Comparison of ENCODE assay signal across 27 mouse cellular contexts in the genomic region with DNA sequence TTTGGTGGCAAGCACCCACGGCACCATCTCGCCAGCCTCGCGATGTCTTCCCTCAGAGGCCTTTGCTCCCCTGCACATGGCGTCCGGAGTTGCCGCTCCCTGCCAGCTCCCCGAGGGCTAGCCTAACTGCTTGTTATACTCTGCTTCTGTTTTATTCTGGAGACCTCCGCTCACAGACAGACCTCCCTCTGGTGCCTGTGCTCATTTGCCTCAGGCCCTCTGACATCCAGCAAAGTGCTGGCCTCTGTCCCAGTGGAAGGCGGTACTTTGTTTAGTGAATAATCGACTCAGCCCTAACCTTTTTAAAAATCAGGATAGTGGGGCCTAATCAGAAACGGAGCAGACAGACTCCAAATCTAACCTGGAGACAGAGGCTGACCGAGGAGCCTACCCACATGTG. TPM values are rescaled to one million over a fixed set of nuclear protein-coding genes. Genes with fewer than 3 reads are reported as not detected.
DNase-seq lines count a peak whose midpoint lies in the region; ATAC-seq and TF ChIP-seq lines count a peak whose summit lies in the region.
"Had no signal": no experiment of that assay in that cellular context is flagged by ENCODE, and none has a peak within 500 bp of the region (broad histone marks: within the 10 kb centered on the region; RNA-seq: fewer than 3 reads in every experiment).

No protein-coding gene starts in this region.

- 0 out of 2 replicates have a peak overlapping the region, but pooled peaks have one; percentile 20 for H3K27ac ChIP-seq in hindbrain, postnatal 0 days
- H3K27ac ChIP-seq in hindbrain, embryonic 11.5 days (ENCODE audit: low read depth, low read length) = no peak overlapping the region
- H3K27ac ChIP-seq: forebrain, embryonic 12.5 days; hindbrain, embryonic 10.5 days; limb, embryonic 13.5 days; liver, embryonic 12.5 days; neural tube, embryonic 15.5 days had no signal

- 0 out of 2 replicates have a peak, but pooled peaks have one; percentile 30 for ATAC-seq in hindbrain, postnatal 0 days
- ATAC-seq in hindbrain, embryonic 11.5 days (ENCODE audit: low FRiP score) = no peak
- ATAC-seq: inflammation-experienced regulatory T-cells, adult 6 months; liver, embryonic 12.5 days had no signal

- intact Hi-C loops in left cerebral cortex, postnatal 4 days (cut with DNase I) = no loop called here
- intact Hi-C loops in left cerebral cortex, postnatal 25 days (cut with DNase I) = no loop called here

- H3K4me3 ChIP-seq in hindbrain, postnatal 0 days (ENCODE audit: low read length) = no peak overlapping the region
- no peak overlapping the region for H3K4me3 ChIP-seq in hindbrain, embryonic 11.5 days (ENCODE audit: low read depth, low read length)
- H3K4me3 ChIP-seq: forebrain, embryonic 12.5 days; heart, embryonic 12.5 days; hindbrain, embryonic 10.5 days; limb, embryonic 13.5 days; liver, embryonic 12.5 days; neural tube, embryonic 15.5 days had no signal

- WGBS in hindbrain, postnatal 0 days = 58% methylated on average over 13 of the region's 13 CpGs
- 95% methylated on average over 13 of the region's 13 CpGs for WGBS in hindbrain, embryonic 11.5 days

- no peaks in the 10 kb centered on the region for H3K9me3 ChIP-seq in hindbrain, postnatal 0 days (ENCODE audit: low read length)
- no peaks in the 10 kb centered on the region for H3K9me3 ChIP-seq in hindbrain, embryonic 11.5 days (ENCODE audit: control insufficient read depth, low read length)
- H3K9me3 ChIP-seq: forebrain, embryonic 12.5 days; heart, embryonic 12.5 days; hindbrain, embryonic 10.5 days; limb, embryonic 13.5 days; liver, embryonic 12.5 days; neural tube, embryonic 15.5 days had no signal

- no peak for TF ChIP-seq CTCF in hindbrain, postnatal 0 days (IDR thresholded peaks at IDR 0.05; ENCODE audit: low read depth)

- peaks cover 90% of the 10 kb centered on the region for H3K36me3 ChIP-seq in hindbrain, postnatal 0 days (ENCODE audit: insufficient read depth, low read length)
- peaks cover 36% of the 10 kb centered on the region for H3K36me3 ChIP-seq in hindbrain, embryonic 11.5 days (ENCODE audit: control insufficient read depth, insufficient read depth, low read length)

- DNase-seq in adrenal gland, postnatal 10 days = peak; percentile 49
- DNase-seq in adrenal gland, postnatal 14 days = no peak
- peak; percentile 25 for DNase-seq in hindbrain, postnatal 0 days (ENCODE audit: low spot score)
- DNase-seq in hindbrain, embryonic 11.5 days (ENCODE audit: low spot score) = no peak
- DNase-seq in left cerebral cortex, postnatal 4 days = peak; percentile 37
- no peak for DNase-seq in left cerebral cortex, postnatal 25 days (ENCODE audit: low spot score in 2 of 2)
- DNase-seq in Muller cell, postnatal 12 days (ENCODE audit: inconsistent ontology term) = peak; percentile 40
- DNase-seq: adrenal gland, postnatal 36 days; cerebellum, adult 11 months; cerebellum, adult 9-11 months; gastrocnemius, postnatal 14 days; heart, adult 18-20 months; heart, postnatal 10 days; kidney, postnatal 14 days; layer of hippocampus, postnatal 36 days; lung, adult 2 months; lung, postnatal 36 days; right cerebral cortex, adult 18-20 months; thymus, adult 18-20 months; thymus, postnatal 36 days had no signal

- no peaks in the 10 kb centered on the region for H3K4me1 ChIP-seq in hindbrain, postnatal 0 days (ENCODE audit: insufficient read depth, low read length)
- no peaks in the 10 kb centered on the region for H3K4me1 ChIP-seq in hindbrain, embryonic 11.5 days (replicated peaks; ENCODE audit: control insufficient read depth, insufficient read depth, low read length)
- H3K4me1 ChIP-seq: forebrain, embryonic 12.5 days; heart, embryonic 12.5 days; limb, embryonic 13.5 days; liver, embryonic 12.5 days; neural tube, embryonic 15.5 days had no signal

- H3K4me2 ChIP-seq in hindbrain, postnatal 0 days (ENCODE audit: low read depth, low read length) = no peak overlapping the region
- no peak overlapping the region for H3K4me2 ChIP-seq in hindbrain, embryonic 11.5 days (replicated peaks; ENCODE audit: low read depth, low read length)
- H3K4me2 ChIP-seq: forebrain, embryonic 12.5 days; heart, embryonic 12.5 days; limb, embryonic 13.5 days; liver, embryonic 12.5 days; neural tube, embryonic 15.5 days had no signal

- H3K27me3 ChIP-seq in hindbrain, postnatal 0 days (ENCODE audit: insufficient read depth, low read length) = no peaks in the 10 kb centered on the region
- no peaks in the 10 kb centered on the region for H3K27me3 ChIP-seq in hindbrain, embryonic 11.5 days (ENCODE audit: control insufficient read depth, insufficient read depth, low read length)
- H3K27me3 ChIP-seq: forebrain, embryonic 12.5 days; heart, embryonic 12.5 days; limb, embryonic 13.5 days; liver, embryonic 12.5 days; neural tube, embryonic 15.5 days had no signal

- no peak overlapping the region for H3K9ac ChIP-seq in hindbrain, postnatal 0 days (replicated peaks; ENCODE audit: low read length)
- no peak overlapping the region for H3K9ac ChIP-seq in hindbrain, embryonic 11.5 days (ENCODE audit: low read depth, low read length)
- H3K9ac ChIP-seq: forebrain, embryonic 12.5 days; heart, embryonic 12.5 days; limb, embryonic 13.5 days; liver, embryonic 12.5 days; neural tube, embryonic 15.5 days had no signal

RNA-seq across cellular contexts. Expression of a gene that starts 50.9 kb away (rescaled TPM):
- under 1 TPM in 1 of 2 experiments, not detected in 1; 0.27 TPM for total RNA-seq in adrenal gland, postnatal 10 days (2021)
- total RNA-seq in adrenal gland, postnatal 14 days (2021) = not detected in 2 replicates
- total RNA-seq in hindbrain, postnatal 0 days (2014; rRNA removed) = 82.6 and 133 TPM in 2 replicates
- 97.6 and 106 TPM in 2 replicates for polyA plus RNA-seq in hindbrain, postnatal 0 days (2015; fragmentation: Nextera tagmentation; extraction: Ambion mirVana)
- 0.76 TPM in 1 of 2 replicates, not detected in the other for polyA plus RNA-seq in hindbrain, embryonic 11.5 days (2014; fragmentation: Nextera tagmentation; extraction: Ambion mirVana)
- total RNA-seq in left cerebral cortex, postnatal 4 days (2021) = 10 to 100 TPM; 15.9 to 16.3 TPM
- 10 to 100 TPM in 1 of 2 experiments, 1 to 10 TPM in 1; 9.4 to 12.5 TPM for total RNA-seq in left cerebral cortex, postnatal 25 days (2021)
- total RNA-seq: adrenal gland, postnatal 36 days; heart, adult 18-20 months; heart, postnatal 10 days had no signal
- polyA plus RNA-seq: inflammation-experienced regulatory T-cells, adult 6 months had no signal

RNA-seq across cellular contexts. Expression of a gene that starts 55.7 kb away (rescaled TPM):
- total RNA-seq in adrenal gland, postnatal 10 days (2021) = 100 to 1,000 TPM; 103 to 118 TPM
- 133 and 149 TPM in 2 replicates for total RNA-seq in adrenal gland, postnatal 14 days (2021)
- 229 and 236 TPM in 2 replicates for total RNA-seq in hindbrain, postnatal 0 days (2014; rRNA removed)
- polyA plus RNA-seq in hindbrain, postnatal 0 days (2015; fragmentation: Nextera tagmentation; extraction: Ambion mirVana) = 28.4 and 30.4 TPM in 2 replicates
- polyA plus RNA-seq in hindbrain, embryonic 11.5 days (2014; fragmentation: Nextera tagmentation; extraction: Ambion mirVana) = 28.6 and 31.9 TPM in 2 replicates
- total RNA-seq in left cerebral cortex, postnatal 4 days (2021) = 100 to 1,000 TPM; 153 to 168 TPM
- total RNA-seq in left cerebral cortex, postnatal 25 days (2021) = 100 to 1,000 TPM; 133 TPM

Comparison
In these comparisons a context has a peak if more than half of its experiments do, and no peak if none do; other contexts are left out.
1. DNase-seq: peak in adrenal gland, postnatal 10 days (single experiment), hindbrain, postnatal 0 days (single experiment), left cerebral cortex, postnatal 4 days (single experiment) and Muller cell, postnatal 12 days (single experiment); none in adrenal gland, postnatal 14 days (single experiment), hindbrain, embryonic 11.5 days (single experiment) and left cerebral cortex, postnatal 25 days (0 of 2).